Mouse (Mus musculus): Measurements from ENCODE around the gene Acoxl. TPM values are rescaled to one million over a fixed set of nuclear protein-coding genes. Genes with fewer than 3 reads are reported as not detected.

Acoxl gene
- total RNA-seq, 2 experiments from 2014 or later, result 0.84 TPM; not detected in 1

DNA sequence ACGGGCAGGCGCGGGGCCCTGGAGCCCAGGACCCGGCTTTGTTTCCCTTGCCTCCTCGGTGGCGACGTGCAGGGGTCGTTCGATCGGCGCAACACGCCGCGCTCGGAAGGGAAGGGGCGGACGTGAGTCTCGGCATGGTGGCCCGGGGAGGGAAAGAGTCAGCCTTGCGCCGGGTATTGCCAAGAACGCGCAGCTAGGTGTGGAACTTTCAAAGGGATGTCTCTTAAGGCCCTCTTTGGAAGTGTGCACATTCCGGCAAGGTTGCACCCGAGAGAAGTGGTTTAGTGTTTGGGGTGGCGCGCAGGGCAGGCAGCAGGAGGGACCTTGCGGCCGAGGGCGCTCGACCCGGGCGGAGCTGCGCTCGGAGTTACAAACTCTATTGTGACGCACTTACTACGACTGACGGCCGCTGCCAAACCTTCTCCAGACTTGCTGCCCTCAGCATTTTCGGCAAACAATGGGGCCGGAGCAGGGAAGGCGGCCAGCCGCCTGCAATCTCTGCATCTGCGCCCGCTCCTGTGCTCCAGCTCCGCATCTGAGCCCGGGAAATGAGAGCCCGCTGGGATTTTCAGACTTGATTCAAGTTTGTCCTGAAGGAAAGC is 289.1 kb downstream of the Acoxl start:
- 0 out of 2 replicates have a peak, but pooled peaks have one; percentile 20 for ATAC-seq (replicated peaks; ENCODE audit: low FRiP score, poor library complexity, severe bottlenecking)

DNA sequence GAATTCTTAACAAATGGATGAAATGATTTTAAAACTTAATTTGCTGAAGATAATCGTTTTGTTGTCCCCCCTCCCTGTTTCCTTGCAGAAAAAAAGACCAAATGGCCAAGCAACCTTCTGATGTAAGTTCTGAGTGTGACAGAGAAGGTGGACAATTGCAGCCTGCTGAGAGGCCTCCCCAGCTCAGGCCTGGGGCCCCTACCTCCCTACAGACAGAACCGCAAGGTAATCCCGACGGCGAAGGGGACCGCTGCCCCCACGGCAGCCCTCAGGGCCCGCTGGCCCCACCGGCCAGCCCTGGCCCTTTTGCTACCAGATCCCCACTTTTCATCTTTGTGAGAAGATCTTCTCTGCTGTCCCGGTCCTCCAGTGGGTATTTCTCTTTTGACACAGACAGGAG is 289.9 kb downstream of the Acoxl start:
- no peak for ATAC-seq (replicated peaks; ENCODE audit: low FRiP score, poor library complexity, severe bottlenecking)

GRCm38 (mm10) chr2:128131503-128131902 is 292.8 kb downstream of the Acoxl start:
- no peak for ATAC-seq (replicated peaks; ENCODE audit: low FRiP score, poor library complexity, severe bottlenecking)

- ATAC-seq (replicated peaks; ENCODE audit: low FRiP score, poor library complexity, severe bottlenecking), result no peak
Observed at GRCm38 (mm10) chr2:128132635-128133034, 294.0 kb downstream of the Acoxl start.

- no peak for ATAC-seq (replicated peaks; ENCODE audit: low FRiP score, poor library complexity, severe bottlenecking)
Observed at GRCm38 (mm10) chr2:128133865-128134264, 295.2 kb downstream of the Acoxl start.

- no peak for ATAC-seq (replicated peaks; ENCODE audit: low FRiP score, poor library complexity, severe bottlenecking)
Observed at GRCm38 (mm10) chr2:128134474-128134873, 295.8 kb downstream of the Acoxl start.

- ATAC-seq (replicated peaks; ENCODE audit: low FRiP score, poor library complexity, severe bottlenecking), result no peak
Observed at GRCm38 (mm10) chr2:128134948-128135347, 296.3 kb downstream of the Acoxl start.

DNA sequence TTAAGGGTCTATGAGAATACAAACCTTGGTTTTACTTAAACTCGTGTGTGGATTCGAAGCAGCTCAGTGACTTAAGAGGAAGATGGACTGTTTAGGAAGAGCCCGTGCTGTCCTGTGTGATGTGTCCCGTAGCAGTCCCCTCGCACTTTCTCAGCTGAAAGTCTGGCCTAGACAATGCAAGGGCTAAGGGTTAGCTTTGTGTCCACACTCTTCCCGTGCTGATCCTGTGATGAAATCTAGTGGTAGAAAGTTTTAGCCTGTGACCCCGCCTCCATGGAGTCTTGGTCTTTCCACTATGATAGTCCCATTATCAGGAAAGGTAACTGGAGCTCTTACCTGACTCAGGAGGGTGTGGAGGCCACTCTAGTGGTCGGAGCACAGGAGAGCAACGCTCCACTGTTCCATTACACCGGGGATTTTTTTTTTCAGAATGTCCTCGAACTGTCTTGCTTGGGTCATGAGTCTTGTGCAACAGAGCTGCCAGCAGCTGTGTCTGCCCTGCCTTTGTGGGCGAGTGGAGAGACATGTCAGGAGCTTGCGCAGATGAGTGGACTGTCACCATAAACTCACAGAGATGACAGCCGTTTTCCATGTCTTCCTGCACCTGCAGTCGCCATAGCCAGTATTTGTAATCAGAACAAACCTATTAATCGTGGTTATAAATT is 298.2 kb downstream of the Acoxl start:
- ATAC-seq (replicated peaks; ENCODE audit: low FRiP score, poor library complexity, severe bottlenecking), result no peak

GRCm38 (mm10) chr2:128137480-128138276 is 299.0 kb downstream of the Acoxl start:
- no peak for ATAC-seq (replicated peaks; ENCODE audit: low FRiP score, poor library complexity, severe bottlenecking)

GRCm38 (mm10) chr2:128138924-128139323 is 300.2 kb downstream of the Acoxl start:
- no peak for ATAC-seq (replicated peaks; ENCODE audit: low FRiP score, poor library complexity, severe bottlenecking)

- no peak for ATAC-seq (replicated peaks; ENCODE audit: low FRiP score, poor library complexity, severe bottlenecking)
Observed at GRCm38 (mm10) chr2:128139781-128140180, 301.1 kb downstream of the Acoxl start.

GRCm38 (mm10) chr2:128140183-128140582 is 301.5 kb downstream of the Acoxl start:
- no peak for ATAC-seq (replicated peaks; ENCODE audit: low FRiP score, poor library complexity, severe bottlenecking)

- peak; percentile 41 for ATAC-seq (replicated peaks; ENCODE audit: low FRiP score, poor library complexity, severe bottlenecking)
Observed at GRCm38 (mm10) chr2:128143992-128144391, 305.3 kb downstream of the Acoxl start.

DNA sequence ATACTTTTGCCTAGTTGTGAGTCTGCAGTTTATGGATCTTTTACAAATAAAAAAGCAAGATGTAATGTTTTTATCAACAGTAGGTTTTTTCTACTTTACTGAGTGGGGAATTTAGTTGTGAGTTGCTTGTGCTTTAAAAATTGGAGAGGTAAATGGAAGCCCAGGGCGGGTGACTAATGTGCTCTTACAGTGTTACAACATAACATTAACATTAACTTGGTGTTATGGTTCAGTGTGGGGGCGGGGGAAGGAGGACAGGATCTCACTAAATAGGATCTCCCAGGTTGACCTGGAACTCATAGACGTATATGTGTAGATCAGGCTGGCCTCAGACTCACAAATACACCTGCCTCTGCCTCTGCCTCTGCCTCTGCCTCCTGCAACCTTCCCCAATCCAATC is 306.8 kb downstream of the Acoxl start:
- no peak for ATAC-seq (replicated peaks; ENCODE audit: low FRiP score, poor library complexity, severe bottlenecking)

GRCm38 (mm10) chr2:128149596-128149995 is 310.9 kb downstream of the Acoxl start:
- no peak for ATAC-seq (replicated peaks; ENCODE audit: low FRiP score, poor library complexity, severe bottlenecking)

DNA sequence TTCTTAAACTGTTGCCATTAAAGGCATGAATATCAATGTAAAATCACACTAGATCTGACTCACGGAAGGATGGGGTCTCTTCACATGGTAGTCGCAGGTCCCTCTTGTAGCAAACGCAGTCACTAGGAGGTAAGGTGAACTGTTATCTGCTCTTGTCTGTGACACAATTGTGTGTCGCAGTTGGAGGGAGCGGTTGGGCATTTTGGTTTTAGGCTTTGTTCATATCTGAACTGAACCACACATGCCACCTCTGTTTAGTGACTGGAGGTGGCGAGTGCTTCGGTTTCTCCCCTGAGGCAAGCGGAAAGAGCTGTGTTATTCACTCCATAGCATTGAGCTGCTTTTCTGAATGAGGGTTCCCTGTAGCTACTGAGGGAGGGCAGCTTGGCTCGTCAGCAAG is 313.5 kb downstream of the Acoxl start:
- ATAC-seq (replicated peaks; ENCODE audit: low FRiP score, poor library complexity, severe bottlenecking), result no peak

- no peak for ATAC-seq (replicated peaks; ENCODE audit: low FRiP score, poor library complexity, severe bottlenecking)
Observed at GRCm38 (mm10) chr2:128152845-128153550, 314.3 kb downstream of the Acoxl start.

DNA sequence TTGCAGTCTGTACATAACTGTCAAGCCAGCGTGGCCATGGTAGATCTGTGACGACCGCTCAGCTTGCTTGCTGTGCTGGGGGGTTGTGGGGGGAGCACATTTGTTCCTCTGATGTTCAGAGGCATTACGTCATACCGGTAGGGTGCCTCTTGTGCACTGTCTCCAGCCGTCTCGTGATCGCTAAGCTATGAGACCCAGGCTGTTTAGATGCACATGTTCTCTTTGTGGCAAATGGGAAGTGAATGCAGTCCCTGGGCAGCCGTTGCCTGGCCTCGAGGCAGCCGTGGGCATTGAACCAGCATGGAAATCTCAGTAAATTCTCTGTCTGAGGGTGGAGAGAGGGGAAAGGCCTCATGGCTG is 314.9 kb downstream of the Acoxl start:
- no peak for ATAC-seq (replicated peaks; ENCODE audit: low FRiP score, poor library complexity, severe bottlenecking)

GRCm38 (mm10) chr2:128155412-128156066 is 316.9 kb downstream of the Acoxl start:
- ATAC-seq (replicated peaks; ENCODE audit: low FRiP score, poor library complexity, severe bottlenecking), result peak; percentile 89

DNA sequence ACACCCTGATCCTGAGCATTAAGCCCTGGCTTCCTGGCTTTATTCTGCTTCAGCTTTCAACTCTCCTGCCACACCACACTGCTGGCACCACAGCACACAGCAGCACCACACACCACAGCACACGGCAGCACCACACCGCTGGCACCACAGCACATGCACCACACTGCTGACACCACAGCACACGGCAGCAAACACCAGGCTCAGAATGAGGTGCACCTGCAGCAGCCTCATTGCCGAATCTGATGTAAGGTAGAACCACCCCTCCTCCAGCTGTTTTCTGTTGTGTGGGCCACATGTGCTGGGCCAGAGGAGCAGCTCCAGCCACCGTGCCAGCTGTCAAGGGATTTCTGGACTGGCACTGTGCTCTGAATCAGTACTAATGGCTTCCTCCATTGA is 317.4 kb downstream of the Acoxl start:
- no peak for ATAC-seq (replicated peaks; ENCODE audit: low FRiP score, poor library complexity, severe bottlenecking)

Measured in erythroid progenitor cell, adult 5-6 weeks (primary cell).